Mouse (Mus musculus) left cerebral cortex, adult 8-10 months (tissue): ENCODE data around the gene Gm13271. TPM values are rescaled to one million over a fixed set of nuclear protein-coding genes. Genes with fewer than 3 reads are reported as not detected.
"Not testable (repeated sequence)": the region's sequence is repeated elsewhere in the genome, so short reads cannot be mapped to it uniquely, and the experiment has no call there.

Experiments
- DNase-seq, 2 experiments: peaks; one replicate each; pipeline ENCODE4 v3.0.0; 2022; ENCODE audit warnings: low spot score in 2 of 2
- total RNA-seq, 4 experiments: library from RNA; stranded (reverse); gene quantifications; 2 replicates each; pipeline ENCODE4 v1.2.4; 2022

Gm13271 gene
- total RNA-seq, 4 experiments from 2014 or later, result not detected

DNA sequence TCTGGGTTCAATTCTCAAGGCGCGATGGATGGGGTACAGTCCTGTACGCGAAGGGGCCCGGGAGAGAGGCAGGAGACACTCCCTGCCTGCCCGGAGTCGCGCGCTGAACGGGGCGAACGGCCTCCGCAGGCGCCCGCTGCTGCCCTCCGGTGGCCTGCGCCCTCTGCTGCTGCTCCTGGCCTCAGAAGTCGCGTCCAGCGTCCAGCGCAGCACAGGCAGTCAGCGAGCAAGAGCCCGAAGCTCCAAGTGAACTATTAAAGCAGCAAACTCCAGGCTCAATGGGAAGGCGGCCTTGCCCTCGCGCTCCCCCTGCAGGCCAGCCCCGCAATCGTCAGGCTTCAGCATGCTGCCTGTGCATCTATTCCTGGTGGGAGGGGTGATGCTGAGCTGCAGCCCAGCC lies 5.8 kb downstream of the Gm13271 start:
- DNase-seq, result peak; percentile 22 to 34

DNA sequence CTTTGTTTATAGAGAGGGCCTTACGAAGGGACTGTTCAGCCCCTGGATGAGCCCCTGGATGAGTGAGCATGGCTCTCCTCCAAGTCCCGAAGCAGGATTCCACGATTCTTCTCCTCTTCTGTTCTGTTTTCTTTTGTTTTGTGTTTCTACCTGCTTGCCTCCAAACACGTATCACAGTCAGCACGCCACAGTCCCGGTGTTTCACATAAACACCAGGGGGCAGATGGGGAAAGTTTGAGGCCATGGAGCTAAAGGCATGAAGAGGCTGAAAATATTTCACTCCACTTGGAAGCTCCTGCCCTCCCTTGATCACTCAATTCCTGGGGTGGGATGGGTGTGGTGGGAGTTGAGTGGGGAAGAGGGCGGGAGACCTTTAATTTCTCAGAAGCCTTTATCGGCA lies 7.1 kb downstream of the Gm13271 start:
- DNase-seq, result peak; percentile 70 to 80

DNA sequence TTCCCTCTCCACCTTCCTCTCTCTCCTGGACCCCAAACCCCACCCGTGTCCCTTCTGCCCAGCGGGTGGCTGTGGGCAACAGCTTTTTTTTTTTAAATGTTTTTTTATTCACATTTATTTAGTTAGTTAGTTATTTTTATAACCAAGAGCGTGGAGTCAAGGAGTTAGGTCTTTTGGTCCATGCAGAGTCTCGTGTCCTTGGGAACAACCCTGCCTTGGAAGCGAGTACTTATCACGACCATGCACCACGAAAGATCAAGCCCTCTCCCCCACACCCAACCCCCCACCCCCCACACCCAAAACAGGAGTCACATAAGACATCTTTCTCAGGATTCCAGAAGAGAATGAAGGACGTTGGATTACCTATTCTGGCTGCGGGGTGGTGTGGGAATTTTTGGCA lies 7.7 kb downstream of the Gm13271 start:
- peak in 1 of 2 experiments; percentile 25 for DNase-seq

DNA sequence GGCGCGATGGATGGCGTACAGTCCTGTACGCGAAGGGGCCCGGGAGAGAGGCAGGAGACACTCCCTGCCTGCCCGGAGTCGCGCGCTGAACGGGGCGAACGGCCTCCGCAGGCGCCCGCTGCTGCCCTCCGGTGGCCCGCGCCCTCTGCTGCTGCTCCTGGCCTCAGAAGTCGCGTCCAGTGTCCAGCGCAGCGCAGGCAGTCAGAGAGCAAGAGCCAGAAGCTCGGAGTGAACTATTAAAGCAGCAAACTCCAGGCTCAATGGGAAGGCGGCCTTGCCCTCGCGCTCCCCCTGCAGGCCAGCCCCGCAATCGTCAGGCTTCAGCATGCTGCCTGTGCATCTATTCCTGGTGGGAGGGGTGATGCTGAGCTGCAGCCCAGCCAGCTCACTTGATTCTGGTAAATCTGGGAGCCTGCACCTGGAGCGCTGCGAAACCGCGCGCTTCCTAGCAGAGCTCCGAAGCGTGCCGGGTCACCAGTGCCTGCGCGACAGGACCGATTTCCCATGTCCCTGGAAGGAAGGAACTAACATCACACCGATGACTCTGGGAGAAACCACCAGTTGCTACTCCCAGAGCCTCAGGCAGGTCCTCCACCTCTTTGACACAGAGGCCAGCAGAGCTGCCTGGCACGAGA lies 8.8 kb downstream of the Gm13271 start:
- not testable (repeated sequence) for DNase-seq

DNA sequence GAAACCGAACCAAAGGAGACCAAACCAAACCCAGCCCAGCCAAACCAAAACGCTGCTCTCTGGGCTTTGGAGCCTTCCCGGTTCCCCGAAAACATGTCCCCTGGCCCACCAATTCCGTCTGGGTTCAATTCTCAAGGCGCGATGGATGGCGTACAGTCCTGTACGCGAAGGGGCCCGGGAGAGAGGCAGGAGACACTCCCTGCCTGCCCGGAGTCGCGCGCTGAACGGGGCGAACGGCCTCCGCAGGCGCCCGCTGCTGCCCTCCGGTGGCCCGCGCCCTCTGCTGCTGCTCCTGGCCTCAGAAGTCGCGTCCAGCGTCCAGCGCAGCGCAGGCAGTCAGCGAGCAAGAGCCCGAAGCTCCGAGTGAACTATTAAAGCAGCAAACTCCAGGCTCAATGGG lies 18.9 kb downstream of the Gm13271 start, which contains the start of gene Gm13290:
Gene Gm13290, plus strand, starts transcription at position 301 of the 400 bp plus-strand sequence.
- DNase-seq, result not testable (repeated sequence)

DNA sequence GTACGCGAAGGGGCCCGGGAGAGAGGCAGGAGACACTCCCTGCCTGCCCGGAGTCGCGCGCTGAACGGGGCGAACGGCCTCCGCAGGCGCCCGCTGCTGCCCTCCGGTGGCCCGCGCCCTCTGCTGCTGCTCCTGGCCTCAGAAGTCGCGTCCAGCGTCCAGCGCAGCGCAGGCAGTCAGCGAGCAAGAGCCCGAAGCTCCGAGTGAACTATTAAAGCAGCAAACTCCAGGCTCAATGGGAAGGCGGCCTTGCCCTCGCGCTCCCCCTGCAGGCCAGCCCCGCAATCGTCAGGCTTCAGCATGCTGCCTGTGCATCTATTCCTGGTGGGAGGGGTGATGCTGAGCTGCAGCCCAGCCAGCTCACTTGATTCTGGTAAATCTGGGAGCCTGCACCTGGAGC lies 22.0 kb downstream of the Gm13271 start, which contains the start of gene Gm13289:
Gene Gm13289, plus strand, starts transcription at position 301 of the 400 bp plus-strand sequence.
- DNase-seq, result not testable (repeated sequence)

DNA sequence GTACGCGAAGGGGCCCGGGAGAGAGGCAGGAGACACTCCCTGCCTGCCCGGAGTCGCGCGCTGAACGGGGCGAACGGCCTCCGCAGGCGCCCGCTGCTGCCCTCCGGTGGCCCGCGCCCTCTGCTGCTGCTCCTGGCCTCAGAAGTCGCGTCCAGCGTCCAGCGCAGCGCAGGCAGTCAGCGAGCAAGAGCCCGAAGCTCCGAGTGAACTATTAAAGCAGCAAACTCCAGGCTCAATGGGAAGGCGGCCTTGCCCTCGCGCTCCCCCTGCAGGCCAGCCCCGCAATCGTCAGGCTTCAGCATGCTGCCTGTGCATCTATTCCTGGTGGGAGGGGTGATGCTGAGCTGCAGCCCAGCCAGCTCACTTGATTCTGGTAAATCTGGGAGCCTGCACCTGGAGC lies 24.9 kb downstream of the Gm13271 start, which contains the start of gene Gm13272:
Gene Gm13272, plus strand, starts transcription at position 301 of the 400 bp plus-strand sequence.
- DNase-seq, result not testable (repeated sequence)

DNA sequence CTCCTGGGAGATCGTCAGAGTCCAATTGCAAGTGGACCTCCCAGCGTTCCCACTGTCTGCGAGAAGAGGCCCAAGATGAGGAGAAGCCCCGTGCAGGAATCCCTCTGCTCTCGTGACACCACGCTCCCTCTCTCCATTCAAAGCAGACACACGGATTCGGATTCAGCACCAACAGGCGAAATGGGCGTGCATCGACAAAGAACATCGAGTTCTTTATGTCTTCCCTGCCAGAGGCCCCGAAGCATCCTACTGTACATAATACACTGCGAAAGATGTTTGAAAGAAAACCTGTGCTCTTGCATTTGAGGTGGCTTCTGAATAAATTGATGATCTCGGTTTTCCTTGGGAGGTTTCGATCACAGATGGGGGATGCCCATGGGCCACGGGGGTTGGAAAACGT lies 25.7 kb downstream of the Gm13271 start:
- not testable (repeated sequence) for DNase-seq

DNA sequence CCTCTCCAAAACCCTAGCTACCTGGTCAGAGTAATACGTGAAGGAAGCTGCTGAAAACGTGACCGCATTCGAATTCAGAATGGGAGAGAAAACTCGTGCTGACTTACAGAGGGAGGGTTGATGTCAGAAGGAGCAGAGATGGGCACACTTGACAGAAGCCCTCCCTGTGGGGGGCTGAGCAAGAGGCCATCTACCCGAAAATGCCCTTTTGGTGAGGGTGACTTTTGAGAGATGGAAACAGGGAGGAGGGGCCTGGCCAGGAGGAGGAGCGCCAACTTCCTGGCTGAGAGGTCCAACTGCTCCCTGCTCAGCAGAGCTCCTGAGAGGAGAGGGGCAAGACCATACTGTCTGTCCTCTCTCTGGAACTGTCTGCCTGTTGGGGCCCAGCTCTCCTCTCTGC lies 27.2 kb downstream of the Gm13271 start, which contains the start of gene Ifnz:
Gene Ifnz, plus strand, starts transcription at position 301 of the 400 bp plus-strand sequence.
- not testable (repeated sequence) for DNase-seq

DNA sequence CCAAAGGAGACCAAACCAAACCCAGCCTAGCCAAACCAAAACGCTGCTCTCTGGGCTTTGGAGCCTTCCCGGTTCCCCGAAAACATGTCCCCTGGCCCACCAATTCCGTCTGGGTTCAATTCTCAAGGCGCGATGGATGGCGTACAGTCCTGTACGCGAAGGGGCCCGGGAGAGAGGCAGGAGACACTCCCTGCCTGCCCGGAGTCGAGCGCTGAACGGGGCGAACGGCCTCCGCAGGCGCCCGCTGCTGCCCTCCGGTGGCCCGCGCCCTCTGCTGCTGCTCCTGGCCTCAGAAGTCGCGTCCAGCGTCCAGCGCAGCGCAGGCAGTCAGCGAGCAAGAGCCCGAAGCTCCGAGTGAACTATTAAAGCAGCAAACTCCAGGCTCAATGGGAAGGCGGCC lies 27.7 kb downstream of the Gm13271 start:
- DNase-seq, result not testable (repeated sequence)

DNA sequence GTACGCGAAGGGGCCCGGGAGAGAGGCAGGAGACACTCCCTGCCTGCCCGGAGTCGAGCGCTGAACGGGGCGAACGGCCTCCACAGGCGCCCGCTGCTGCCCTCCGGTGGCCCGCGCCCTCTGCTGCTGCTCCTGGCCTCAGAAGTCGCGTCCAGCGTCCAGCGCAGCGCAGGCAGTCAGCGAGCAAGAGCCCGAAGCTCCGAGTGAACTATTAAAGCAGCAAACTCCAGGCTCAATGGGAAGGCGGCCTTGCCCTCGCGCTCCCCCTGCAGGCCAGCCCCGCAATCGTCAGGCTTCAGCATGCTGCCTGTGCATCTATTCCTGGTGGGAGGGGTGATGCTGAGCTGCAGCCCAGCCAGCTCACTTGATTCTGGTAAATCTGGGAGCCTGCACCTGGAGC lies 30.7 kb downstream of the Gm13271 start, which contains the start of gene Gm13276:
Gene Gm13276, plus strand, starts transcription at position 301 of the 400 bp plus-strand sequence.
- DNase-seq, result not testable (repeated sequence)

DNA sequence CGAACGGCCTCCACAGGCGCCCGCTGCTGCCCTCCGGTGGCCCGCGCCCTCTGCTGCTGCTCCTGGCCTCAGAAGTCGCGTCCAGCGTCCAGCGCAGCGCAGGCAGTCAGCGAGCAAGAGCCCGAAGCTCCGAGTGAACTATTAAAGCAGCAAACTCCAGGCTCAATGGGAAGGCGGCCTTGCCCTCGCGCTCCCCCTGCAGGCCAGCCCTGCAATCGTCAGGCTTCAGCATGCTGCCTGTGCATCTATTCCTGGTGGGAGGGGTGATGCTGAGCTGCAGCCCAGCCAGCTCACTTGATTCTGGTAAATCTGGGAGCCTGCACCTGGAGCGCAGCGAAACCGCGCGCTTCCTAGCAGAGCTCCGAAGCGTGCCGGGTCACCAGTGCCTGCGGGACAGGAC lies 33.7 kb downstream of the Gm13271 start, which contains the start of gene Gm13277:
Gene Gm13277, plus strand, starts transcription at position 231 of the 400 bp plus-strand sequence.
- peak; percentile 34 to 37 for DNase-seq

DNA sequence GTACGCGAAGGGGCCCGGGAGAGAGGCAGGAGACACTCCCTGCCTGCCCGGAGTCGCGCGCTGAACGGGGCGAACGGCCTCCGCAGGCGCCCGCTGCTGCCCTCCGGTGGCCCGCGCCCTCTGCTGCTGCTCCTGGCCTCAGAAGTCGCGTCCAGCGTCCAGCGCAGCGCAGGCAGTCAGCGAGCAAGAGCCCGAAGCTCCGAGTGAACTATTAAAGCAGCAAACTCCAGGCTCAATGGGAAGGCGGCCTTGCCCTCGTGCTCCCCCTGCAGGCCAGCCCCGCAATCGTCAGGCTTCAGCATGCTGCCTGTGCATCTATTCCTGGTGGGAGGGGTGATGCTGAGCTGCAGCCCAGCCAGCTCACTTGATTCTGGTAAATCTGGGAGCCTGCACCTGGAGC lies 36.6 kb downstream of the Gm13271 start, which contains the start of gene Gm13278:
Gene Gm13278, plus strand, starts transcription at position 301 of the 400 bp plus-strand sequence.
- not testable (repeated sequence) for DNase-seq

DNA sequence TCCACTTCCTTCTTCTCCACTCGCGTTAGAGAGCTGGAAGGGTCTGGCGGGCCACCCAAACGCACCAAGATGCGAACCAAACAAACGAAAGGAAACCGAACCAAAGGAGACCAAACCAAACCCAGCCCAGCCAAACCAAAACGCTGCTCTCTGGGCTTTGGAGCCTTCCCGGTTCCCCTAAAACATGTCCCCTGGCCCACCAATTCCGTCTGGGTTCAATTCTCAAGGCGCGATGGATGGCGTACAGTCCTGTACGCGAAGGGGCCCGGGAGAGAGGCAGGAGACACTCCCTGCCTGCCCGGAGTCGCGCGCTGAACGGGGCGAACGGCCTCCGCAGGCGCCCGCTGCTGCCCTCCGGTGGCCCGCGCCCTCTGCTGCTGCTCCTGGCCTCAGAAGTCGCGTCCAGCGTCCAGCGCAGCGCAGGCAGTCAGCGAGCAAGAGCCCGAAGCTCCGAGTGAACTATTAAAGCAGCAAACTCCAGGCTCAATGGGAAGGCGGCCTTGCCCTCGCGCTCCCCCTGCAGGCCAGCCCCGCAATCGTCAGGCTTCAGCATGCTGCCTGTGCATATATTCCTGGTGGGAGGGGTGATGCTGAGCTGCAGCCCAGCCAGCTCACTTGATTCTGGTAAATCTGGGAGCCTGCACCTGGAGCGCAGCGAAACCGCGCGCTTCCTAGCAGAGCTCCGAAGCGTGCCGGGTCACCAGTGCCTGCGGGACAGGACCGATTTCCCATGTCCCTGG lies 39.4 kb downstream of the Gm13271 start, which contains the start of gene Gm13275:
Gene Gm13275, plus strand, starts transcription at position 552 of the 740 bp plus-strand sequence.
- DNase-seq, result peak; percentile 63 to 82

DNA sequence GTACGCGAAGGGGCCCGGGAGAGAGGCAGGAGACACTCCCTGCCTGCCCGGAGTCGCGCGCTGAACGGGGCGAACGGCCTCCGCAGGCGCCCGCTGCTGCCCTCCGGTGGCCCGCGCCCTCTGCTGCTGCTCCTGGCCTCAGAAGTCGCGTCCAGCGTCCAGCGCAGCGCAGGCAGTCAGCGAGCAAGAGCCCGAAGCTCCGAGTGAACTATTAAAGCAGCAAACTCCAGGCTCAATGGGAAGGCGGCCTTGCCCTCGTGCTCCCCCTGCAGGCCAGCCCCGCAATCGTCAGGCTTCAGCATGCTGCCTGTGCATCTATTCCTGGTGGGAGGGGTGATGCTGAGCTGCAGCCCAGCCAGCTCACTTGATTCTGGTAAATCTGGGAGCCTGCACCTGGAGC lies 42.4 kb downstream of the Gm13271 start, which contains the start of gene Gm13279:
Gene Gm13279, plus strand, starts transcription at position 301 of the 400 bp plus-strand sequence.
- DNase-seq, result not testable (repeated sequence)

DNA sequence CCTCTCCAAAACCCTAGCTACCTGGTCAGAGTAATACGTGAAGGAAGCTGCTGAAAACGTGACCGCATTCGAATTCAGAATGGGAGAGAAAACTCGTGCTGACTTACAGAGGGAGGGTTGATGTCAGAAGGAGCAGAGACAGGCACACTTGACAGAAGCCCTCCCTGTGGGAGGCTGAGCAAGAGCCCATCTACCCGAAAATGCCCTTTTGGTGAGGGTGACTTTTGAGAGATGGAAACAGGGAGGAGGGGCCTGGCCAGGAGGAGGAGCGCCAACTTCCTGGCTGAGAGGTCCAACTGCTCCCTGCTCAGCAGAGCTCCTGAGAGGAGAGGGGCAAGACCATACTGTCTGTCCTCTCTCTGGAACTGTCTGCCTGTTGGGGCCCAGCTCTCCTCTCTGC lies 44.7 kb downstream of the Gm13271 start, which contains the start of gene Gm13285:
Gene Gm13285, plus strand, starts transcription at position 301 of the 400 bp plus-strand sequence.
- not testable (repeated sequence) for DNase-seq

DNA sequence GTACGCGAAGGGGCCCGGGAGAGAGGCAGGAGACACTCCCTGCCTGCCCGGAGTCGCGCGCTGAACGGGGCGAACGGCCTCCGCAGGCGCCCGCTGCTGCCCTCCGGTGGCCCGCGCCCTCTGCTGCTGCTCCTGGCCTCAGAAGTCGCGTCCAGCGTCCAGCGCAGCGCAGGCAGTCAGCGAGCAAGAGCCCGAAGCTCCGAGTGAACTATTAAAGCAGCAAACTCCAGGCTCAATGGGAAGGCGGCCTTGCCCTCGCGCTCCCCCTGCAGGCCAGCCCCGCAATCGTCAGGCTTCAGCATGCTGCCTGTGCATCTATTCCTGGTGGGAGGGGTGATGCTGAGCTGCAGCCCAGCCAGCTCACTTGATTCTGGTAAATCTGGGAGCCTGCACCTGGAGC lies 48.3 kb downstream of the Gm13271 start, which contains the start of gene Gm13287:
Gene Gm13287, plus strand, starts transcription at position 301 of the 400 bp plus-strand sequence.
- not testable (repeated sequence) for DNase-seq
